Mouse (Mus musculus) thymus, adult 2 months (tissue): Measurements from ENCODE around the gene Etv3. TPM values are rescaled to one million over a fixed set of nuclear protein-coding genes. Genes with fewer than 3 reads are reported as not detected.

Experiments used
- DNase-seq: peaks from one replicate; pipeline ENCODE4 v3.0.0; 2021
- H3K27ac ChIP-seq: fragments of 200-500 bp; 2 replicates; pipeline ENCODE4 v1.5.1; 2012; ENCODE audit warnings: low read length, control low read depth; ENCODE audit not compliant: control insufficient read depth, insufficient read depth
- H3K27me3 ChIP-seq: fragments of 200-500 bp; 2 replicates; pipeline ENCODE4 v1.6.1; 2012; ENCODE audit warnings: mild to moderate bottlenecking, low read length, moderate library complexity, mixed read lengths; ENCODE audit not compliant: control insufficient read depth, insufficient read depth
- H3K36me3 ChIP-seq: fragments of 200-500 bp; 2 replicates; pipeline ENCODE4 v1.6.1; 2012; ENCODE audit warnings: mild to moderate bottlenecking, low read length, moderate library complexity; ENCODE audit not compliant: control insufficient read depth, insufficient read depth
- H3K4me1 ChIP-seq: fragments of 200-500 bp; replicated peaks from 2 replicates; pipeline ENCODE4 v1.6.1; 2012; ENCODE audit warnings: low read length; ENCODE audit not compliant: control insufficient read depth, insufficient read depth
- H3K4me3 ChIP-seq: fragments of 200-500 bp; 2 replicates; pipeline ENCODE4 v1.5.1; 2012; ENCODE audit warnings: mild to moderate bottlenecking, low read length, control low read depth, moderate library complexity; ENCODE audit not compliant: control insufficient read depth, insufficient read depth
- CTCF ChIP-seq: fragments of 200-500 bp; IDR thresholded peaks from 2 replicates; pipeline ENCODE4 v1.5.1; 2012; ENCODE audit warnings: mild to moderate bottlenecking, control low read depth, low read length, moderate library complexity, borderline replicate concordance; ENCODE audit not compliant: control insufficient read depth, poor library complexity, insufficient read depth; ENCODE audit errors: extremely low read depth
- POLR2A ChIP-seq: fragments of 200-500 bp; IDR thresholded peaks from 2 replicates; pipeline ENCODE4 v1.6.1; 2012; ENCODE audit warnings: mild to moderate bottlenecking, low read length, control low read depth, moderate library complexity; ENCODE audit not compliant: control insufficient read depth, poor library complexity, insufficient read depth; ENCODE audit errors: extremely low read depth
- WGBS: fragments of 180-500 bp; shearing (Covaris S2); methylation state at CpG from one replicate; pipeline ENCODE4 v1.1.7; 2018; 5-methylcytosine and 5-hydroxymethylcytosine counted together
- polyA plus RNA-seq: library from polyadenylated mRNA; depleted of rRNA; stranded (reverse); fragments of >200 nt; gene quantifications from 2 replicates; pipeline ENCODE4 v1.2.3, GENCODE M21; 2012

The Etv3 gene
- polyA plus RNA-seq, 1 experiment = 38.4 TPM

DNA sequence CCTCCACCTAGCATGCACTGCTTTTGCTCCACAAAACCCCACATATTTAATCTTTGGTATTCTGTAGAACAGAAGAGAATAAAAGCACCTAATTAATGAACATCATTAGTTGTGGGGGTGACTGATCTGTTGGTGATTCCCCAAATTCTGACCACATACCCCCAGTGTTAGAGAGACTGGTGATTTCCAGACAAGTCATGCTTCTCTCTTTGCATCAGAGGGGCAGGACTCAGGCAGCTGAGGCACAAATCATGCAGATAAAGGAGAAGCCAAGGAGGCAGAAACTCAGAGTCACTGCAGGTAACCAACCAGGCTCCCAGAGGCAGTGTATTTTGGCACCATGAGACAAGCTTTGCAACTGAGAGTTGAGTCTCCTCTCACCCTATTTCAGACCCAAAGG lies 6.8 kb upstream of the Etv3 start:
- no peaks in the 10 kb centered on the region for H3K27me3 ChIP-seq
- no peak overlapping the region for H3K4me3 ChIP-seq
- DNase-seq = no peak
- peaks cover 2% of the 10 kb centered on the region for H3K4me1 ChIP-seq
- no peaks in the 10 kb centered on the region for H3K36me3 ChIP-seq
- no peak overlapping the region for H3K27ac ChIP-seq
- TF ChIP-seq POLR2A (no peak), CTCF (no peak)

DNA sequence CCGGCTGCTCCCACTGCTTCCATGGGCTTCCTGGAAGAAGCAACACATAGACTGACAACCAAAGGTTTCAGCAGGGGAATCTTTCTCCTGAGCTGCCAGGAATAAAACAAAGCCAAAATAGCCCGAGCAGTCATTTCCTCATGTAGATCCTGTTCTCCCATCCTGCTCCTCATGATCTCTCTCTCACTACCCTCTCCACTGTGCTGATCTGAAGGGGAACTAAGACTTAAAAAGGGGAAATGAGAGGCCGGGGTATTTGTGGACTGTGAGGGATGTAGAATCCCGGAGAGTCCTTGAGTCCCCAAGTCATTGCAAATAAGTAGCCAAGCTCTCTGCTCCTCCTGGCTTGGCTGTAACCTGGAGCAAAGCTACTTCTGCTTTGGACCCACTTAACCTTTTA lies 4.1 kb upstream of the Etv3 start:
- no peak for DNase-seq
- Histone ChIP-seq H3K27me3 (no peaks in the 10 kb centered on the region), H3K27ac (no peak overlapping the region), H3K36me3 (no peaks in the 10 kb centered on the region), H3K4me3 (no peak overlapping the region), H3K4me1 (peaks cover 6% of the 10 kb centered on the region)
- TF ChIP-seq POLR2A (no peak), CTCF (no peak)
- 53% methylated on average over 4 of the region's 4 CpGs for WGBS

DNA sequence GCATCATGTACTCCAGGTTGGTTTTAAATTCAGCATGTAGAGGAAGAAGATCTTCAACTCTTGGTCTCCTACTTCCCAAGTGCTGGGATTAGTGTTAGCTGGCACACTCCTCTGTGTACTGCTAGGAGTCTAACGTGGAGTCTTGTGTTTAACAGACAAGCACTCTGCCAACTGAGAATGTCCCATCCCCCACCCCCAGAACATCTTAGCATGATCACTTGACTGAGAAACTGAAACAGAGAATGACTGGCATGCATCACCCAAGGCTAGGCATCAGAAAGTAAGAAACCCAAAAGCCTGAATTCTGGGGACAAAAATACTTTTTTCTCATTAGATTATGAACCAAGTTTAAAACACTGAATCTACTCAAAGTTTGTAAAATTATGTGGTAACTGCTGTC lies 3.4 kb upstream of the Etv3 start:
- H3K4me3 ChIP-seq = no peak overlapping the region
- H3K36me3 ChIP-seq = no peaks in the 10 kb centered on the region
- H3K27ac ChIP-seq = no peak overlapping the region
- WGBS = 76% methylated on average over 1 of the region's 1 CpGs
- H3K4me1 ChIP-seq = peaks cover 11% of the 10 kb centered on the region
- TF ChIP-seq CTCF = no peak
- TF ChIP-seq POLR2A = no peak
- no peak for DNase-seq
- no peaks in the 10 kb centered on the region for H3K27me3 ChIP-seq

DNA sequence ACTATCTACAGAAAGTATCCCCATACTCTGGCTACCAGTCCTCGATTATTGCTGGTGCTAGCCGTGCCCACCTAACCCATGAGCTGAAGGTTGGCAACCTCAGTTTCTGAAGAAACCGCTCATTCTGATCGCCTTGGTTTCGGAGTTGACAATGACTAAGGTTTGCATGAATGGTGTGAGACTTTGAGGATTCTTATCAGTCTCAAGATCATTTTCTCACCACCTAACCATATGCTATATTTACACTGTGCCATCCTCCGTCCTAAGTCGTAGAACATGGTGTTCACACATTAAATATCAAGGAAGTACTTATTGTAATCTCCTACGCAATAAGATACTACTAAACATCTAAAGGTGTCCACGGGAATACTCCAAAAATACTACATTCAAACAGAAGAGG lies 1.5 kb upstream of the Etv3 start:
- 13% methylated on average over 9 of the region's 9 CpGs for WGBS
- no peak for DNase-seq
- no peak overlapping the region for H3K27ac ChIP-seq
- H3K27me3 ChIP-seq = no peaks in the 10 kb centered on the region
- H3K4me3 ChIP-seq = no peak overlapping the region
- no peaks in the 10 kb centered on the region for H3K36me3 ChIP-seq
- TF ChIP-seq CTCF (no peak), POLR2A (no peak)
- peaks cover 28% of the 10 kb centered on the region for H3K4me1 ChIP-seq

DNA sequence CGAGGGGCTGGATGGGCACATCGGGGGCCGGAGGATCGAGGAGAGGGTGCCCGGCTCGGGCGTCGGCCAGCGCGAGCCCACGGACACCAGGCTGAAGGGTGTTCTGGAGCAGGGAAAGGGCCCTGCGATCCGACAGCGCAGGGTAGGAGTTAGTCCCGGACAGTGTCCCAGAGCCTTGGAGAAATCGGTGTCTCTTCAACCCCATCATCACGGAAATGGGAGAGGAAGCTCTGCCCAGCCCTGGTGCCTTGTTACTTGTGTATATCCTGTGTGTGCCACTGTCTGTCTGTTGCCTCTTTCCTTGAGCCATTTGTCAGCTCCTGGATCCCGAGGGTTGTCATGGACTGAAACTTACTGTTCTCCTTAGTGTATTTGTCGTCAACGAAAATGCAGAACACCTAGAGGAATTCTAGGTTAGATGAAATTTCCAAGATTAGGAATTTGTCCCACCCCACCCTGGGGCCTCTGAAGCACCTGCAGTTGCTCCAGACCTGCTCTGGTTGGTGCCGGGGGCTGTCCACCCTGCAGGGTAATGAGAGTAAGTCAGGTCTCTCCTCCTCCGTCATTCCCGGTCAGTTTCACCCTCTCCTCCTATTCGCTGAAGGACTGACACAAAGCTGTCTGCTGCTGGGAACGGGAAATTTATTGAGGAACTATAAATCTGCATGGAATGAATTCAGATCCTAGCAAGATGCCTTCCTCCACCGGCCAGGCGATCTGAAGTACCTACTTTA lies 797 bp downstream of the Etv3 start:
- Histone ChIP-seq H3K4me1 (peaks cover 43% of the 10 kb centered on the region), H3K36me3 (peaks cover 10% of the 10 kb centered on the region), H3K27ac (peak overlapping the region; percentile 25), H3K4me3 (peak overlapping the region; percentile 76), H3K27me3 (no peaks in the 10 kb centered on the region)
- no peak for DNase-seq
- 4% methylated on average over 27 of the region's 27 CpGs for WGBS
- no peak for TF ChIP-seq CTCF
- TF ChIP-seq POLR2A = no peak

DNA sequence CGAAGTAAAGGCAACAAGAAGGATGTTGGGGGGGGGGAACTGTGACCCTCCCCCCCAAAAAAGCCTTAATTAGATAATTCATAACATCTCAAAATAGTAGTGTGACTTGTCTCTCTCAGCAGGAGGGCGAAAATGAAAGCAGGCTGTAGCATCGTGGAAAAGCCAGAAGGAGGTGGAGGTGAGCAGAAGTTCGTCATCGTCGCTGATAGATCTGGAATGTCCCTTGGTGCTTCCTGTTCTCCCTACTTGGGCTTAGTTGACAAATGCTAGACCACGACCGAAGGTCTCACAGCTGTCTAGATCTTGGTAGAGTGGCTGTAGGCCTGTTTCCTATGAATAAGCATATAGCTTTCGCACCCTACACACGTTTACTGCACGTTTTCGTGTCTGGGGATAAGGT lies 1.9 kb downstream of the Etv3 start:
- H3K27me3 ChIP-seq = no peaks in the 10 kb centered on the region
- no peak overlapping the region for H3K27ac ChIP-seq
- no peak for DNase-seq
- TF ChIP-seq CTCF (no peak), POLR2A (no peak)
- H3K4me1 ChIP-seq = peaks cover 43% of the 10 kb centered on the region
- peaks cover 15% of the 10 kb centered on the region for H3K36me3 ChIP-seq
- 54% methylated on average over 12 of the region's 12 CpGs for WGBS
- H3K4me3 ChIP-seq = no peak overlapping the region

DNA sequence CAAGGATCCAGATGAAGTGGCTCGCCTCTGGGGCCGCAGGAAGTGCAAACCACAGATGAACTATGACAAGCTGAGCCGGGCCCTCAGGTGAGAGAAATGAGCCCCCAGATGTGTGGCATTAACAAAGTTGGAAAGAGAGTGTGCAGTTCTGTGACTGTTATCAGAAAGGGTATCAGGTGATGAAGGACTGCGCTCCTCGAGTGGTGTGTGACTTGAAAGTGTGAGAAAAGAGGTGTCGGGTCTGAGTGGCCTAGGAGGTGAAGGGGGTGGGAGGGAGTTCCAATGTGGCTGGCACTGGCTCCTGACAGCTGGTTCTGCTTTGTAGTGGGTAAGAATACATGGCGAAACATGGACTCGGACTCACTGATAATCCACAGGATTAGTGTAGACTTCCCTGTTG lies 2.8 kb downstream of the Etv3 start:
- no peak for TF ChIP-seq CTCF
- TF ChIP-seq POLR2A = no peak
- Histone ChIP-seq H3K36me3 (peaks cover 24% of the 10 kb centered on the region), H3K4me1 (peaks cover 43% of the 10 kb centered on the region), H3K4me3 (no peak overlapping the region), H3K27ac (peak overlapping the region; percentile 31; the same call in 1 of the 2 replicates), H3K27me3 (no peaks in the 10 kb centered on the region)
- WGBS = 14% methylated on average over 8 of the region's 8 CpGs
- no peak for DNase-seq
